Mouse (Mus musculus) right cerebral cortex, postnatal 14 days (tissue): ENCODE measurements around the gene Cops8.

ENCODE experiments used
- DNase-seq: peaks from one replicate; pipeline ENCODE4 v3.0.0; 2022

Cops8 gene

DNA sequence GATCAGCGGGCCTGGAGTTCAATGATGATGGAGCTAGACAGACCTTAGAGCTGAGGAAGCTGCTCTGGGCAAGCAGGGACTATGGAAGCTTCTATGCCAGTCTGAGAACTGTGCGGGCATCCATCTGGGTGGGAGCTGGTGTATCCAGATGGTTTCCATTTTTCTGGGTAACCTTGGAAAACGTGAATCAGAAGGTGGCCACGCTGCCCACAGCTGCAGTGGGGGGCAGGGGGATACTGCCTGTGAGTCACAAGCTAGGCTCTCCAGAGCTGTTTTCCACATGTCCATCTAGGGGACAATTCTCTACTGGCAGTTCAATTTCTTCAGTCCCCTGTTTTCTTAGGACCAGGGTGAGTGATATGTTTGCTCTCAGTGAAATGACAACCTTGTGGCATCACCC is 49.8 kb downstream of the Cops8 start:
- no peak for DNase-seq

- no peak for DNase-seq
These were observed 53.9 kb downstream of the Cops8 start for GRCm38 (mm10) chr1:90656492-90657245.

- DNase-seq, result no peak
These were observed 54.7 kb downstream of the Cops8 start for GRCm38 (mm10) chr1:90657292-90658050.

DNA sequence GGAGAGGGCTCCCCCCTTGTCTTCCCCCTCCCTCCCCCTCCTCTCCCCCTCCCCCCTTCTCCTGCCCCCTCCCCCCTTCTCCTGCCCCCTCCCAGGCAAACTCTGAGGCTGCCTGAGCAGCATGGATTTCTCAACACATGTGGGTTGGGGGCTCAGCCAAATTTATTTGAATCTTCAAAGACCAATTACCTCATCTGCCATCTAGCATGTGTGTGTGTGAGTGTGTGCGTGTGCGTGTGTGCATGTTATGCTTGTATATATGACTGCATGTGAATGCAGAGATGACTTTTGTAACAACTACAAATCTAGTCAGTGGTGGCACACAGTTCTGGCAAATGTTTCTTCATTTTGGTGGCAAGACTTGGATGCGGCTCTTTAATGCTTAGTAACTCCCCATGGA is 55.8 kb downstream of the Cops8 start:
- DNase-seq, result no peak

GRCm38 (mm10) chr1:90660150-90660549 is 57.4 kb downstream of the Cops8 start:
- DNase-seq, result no peak

- no peak for DNase-seq
These were observed 59.7 kb downstream of the Cops8 start for GRCm38 (mm10) chr1:90662491-90662890.
